Mouse (Mus musculus) bone marrow, adult 2 months (tissue): ENCODE measurements at regions not wholly inside any gene's neighbourhood (a gene's known extent, or its start where the extent isn't known, plus 50 kb on each side); places are given as distances from the start of the nearest gene placed in this dataset.
"Not testable (repeated sequence)": the region's sequence is repeated elsewhere in the genome, so short reads cannot be mapped to it uniquely, and the experiment has no call there.

Source experiments
- H3K27ac ChIP-seq: fragments of 200-500 bp; 2 replicates; pipeline ENCODE4 v1.5.1; 2012; ENCODE audit warnings: low read depth, mild to moderate bottlenecking, control low read depth, inconsistent platforms, low read length; ENCODE audit not compliant: control insufficient read depth, poor library complexity, insufficient read depth
- H3K4me1 ChIP-seq: fragments of 200-500 bp; 2 replicates; pipeline ENCODE4 v1.6.1; 2011; ENCODE audit warnings: low read length; ENCODE audit not compliant: control insufficient read depth, insufficient read depth
- H3K4me3 ChIP-seq: fragments of 200-500 bp; replicated peaks from 2 replicates; pipeline ENCODE3; 2011; ENCODE audit warnings: mild to moderate bottlenecking, low read depth, low read length, control low read depth; ENCODE audit not compliant: control insufficient read depth
- CTCF ChIP-seq: fragments of 200-500 bp; IDR thresholded peaks from 2 replicates; pipeline ENCODE4 v1.5.1; 2011; ENCODE audit warnings: low read length, control low read depth; ENCODE audit not compliant: control insufficient read depth, insufficient read depth
- POLR2A ChIP-seq: fragments of 200-500 bp; IDR thresholded peaks from 2 replicates; pipeline ENCODE4 v1.6.1; 2011; ENCODE audit warnings: low read depth, mild to moderate bottlenecking, control low read depth, low read length, borderline replicate concordance; ENCODE audit not compliant: control insufficient read depth
- WGBS: fragments of 180-500 bp; shearing (Covaris S2); methylation state at CpG from one replicate; pipeline ENCODE4 v1.1.7; 2018; 5-methylcytosine and 5-hydroxymethylcytosine counted together

DNA sequence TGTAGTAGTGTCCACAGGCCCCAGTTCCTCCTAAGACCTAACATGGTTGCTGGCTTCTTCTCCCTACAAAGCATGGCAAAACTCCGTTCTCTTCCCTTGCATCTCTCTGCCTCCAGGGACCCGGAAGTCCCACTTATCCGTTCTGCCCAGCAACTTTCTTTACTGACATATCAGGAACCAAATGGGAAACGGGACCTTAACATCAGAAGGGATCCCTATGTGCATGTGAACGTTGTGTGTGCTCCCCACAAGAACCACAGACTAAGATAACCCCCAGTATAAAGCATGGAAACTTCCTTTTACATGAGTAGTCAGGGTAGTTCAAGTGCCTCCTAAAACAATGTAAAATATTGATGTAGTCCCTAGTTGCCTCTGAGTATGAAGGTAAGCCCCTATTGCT is 61.6 kb downstream of the Zxdb start:
- TF ChIP-seq POLR2A (no peak), CTCF (no peak)
- no peaks in the 10 kb centered on the region for H3K4me1 ChIP-seq
- 46% methylated on average over 5 of the region's 5 CpGs for WGBS
- H3K4me3 ChIP-seq, result no peak overlapping the region
- H3K27ac ChIP-seq, result no peak overlapping the region

DNA sequence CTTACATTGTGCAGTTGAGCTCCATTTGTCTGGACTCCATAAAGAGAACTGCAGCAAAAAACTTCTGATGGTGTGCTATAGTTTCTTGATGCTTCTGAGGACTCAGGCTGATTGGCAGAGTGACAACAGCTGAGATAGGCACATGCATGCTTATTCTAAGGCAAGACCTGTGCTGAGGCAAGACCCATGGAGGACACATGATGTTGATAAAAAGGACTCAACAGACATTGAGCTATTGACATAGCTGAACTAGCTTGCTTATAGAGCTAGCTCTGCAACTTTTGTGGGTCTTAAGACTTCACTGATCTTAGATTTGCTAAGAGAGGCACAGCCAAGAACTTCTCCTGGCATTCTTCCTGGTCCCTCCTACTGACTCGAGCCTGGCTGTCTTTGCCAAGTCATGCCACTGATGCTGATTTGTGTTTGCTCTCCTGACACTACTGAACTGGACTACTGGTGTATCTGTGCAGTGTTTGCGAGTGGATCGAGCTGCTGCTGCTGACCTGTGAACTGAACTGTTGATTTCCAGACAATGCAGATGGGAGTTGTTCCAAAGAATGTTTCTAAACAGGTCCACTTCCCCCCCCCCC is 64.1 kb downstream of the Zxdb start:
- 74% methylated on average over 3 of the region's 3 CpGs for WGBS
- Histone ChIP-seq H3K27ac (no peak overlapping the region), H3K4me1 (no peaks in the 10 kb centered on the region), H3K4me3 (no peak overlapping the region)
- TF ChIP-seq POLR2A, result no peak
- TF ChIP-seq CTCF, result no peak

- no CpG with 5 or more reads among the region's 37 CpGs for WGBS
- not testable (repeated sequence) for H3K4me3 ChIP-seq, H3K27ac ChIP-seq, H3K4me1 ChIP-seq
Measured at GRCm38 (mm10) chrX:94796845-94797244, 72.5 kb downstream of the Zxdb start.

DNA sequence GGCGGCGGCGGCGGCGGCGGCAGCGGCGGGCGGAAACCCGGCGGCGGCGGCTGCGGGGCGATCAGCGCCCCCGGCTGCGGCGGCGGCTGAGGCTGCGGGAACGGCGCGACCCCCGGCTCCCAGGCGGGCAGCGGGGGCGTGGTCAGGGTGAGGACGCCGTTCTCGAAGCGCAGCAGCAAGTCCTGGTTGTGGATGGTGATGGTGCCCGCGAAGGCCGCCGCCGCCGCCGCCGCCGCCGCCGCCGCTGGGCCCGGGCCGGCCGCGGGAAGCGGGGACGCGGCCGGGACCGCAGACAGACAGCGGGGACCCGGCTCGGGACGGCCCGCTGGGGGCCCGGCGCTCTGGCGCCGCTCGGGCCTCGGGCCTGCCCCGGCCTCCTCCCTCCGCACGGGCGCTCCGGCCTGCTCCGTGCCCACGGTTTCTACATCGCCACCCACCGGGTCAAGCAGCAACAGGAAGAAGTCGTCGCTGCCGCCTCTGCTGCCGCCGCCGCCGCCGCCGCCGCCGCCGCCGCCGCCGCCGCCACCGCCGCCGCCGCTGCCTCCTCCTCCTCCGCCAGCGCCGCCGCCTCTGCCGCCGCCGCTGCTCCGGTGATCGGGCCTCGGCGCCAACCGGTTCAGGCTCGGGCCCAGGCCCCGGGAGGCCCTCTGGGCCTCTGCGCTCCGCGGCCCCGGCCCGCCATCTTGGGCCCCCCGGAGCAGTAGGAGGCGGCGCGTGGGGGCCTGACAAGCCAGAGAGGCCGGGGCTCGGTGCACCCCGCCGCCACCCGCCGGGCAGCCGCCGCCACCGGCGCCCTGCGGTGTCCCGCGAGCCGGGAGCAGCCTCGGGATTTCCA is 73.2 kb downstream of the Zxdb start:
- H3K27ac ChIP-seq, H3K4me3 ChIP-seq, H3K4me1 ChIP-seq: not testable (repeated sequence)
- WGBS, result no CpG with 5 or more reads among the region's 131 CpGs

GRCm38 (mm10) chrX:94798183-94798619 is 73.8 kb downstream of the Zxdb start:
- not testable (repeated sequence) for H3K27ac ChIP-seq, H3K4me1 ChIP-seq, H3K4me3 ChIP-seq
- no CpG with 5 or more reads among the region's 22 CpGs for WGBS

GRCm38 (mm10) chrX:94812760-94813159 is 88.4 kb downstream of the Zxdb start:
- no CpG with 5 or more reads among the region's 3 CpGs for WGBS
- H3K4me1 ChIP-seq, result not testable (repeated sequence)

DNA sequence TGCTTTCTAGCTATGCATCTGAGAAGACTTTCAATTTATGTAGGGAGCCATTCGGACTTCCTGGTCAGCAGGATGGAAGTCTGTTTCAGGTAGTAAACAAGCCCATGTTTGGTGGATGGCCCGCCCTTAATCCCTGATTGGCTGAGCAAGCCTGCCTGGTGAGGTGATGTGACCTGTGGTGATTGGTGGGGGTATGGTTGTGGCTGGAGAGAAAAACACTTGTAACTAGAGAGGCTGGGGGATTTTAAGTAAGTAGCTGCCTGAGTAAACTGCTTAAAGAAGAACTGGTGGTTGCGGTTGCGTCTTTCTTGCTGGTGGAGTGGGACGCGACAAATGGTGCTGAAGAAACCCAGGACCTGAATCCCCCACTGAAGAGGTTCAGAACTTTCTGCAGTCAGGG is 103.2 kb downstream of the Zxdb start:
- H3K4me3 ChIP-seq, H3K4me1 ChIP-seq, H3K27ac ChIP-seq: not testable (repeated sequence)
- WGBS, result 82% methylated on average over 6 of the region's 6 CpGs

More at GRCm38 (mm10) chrX:94812760-94813159, 88.4 kb downstream of the Zxdb start:
- H3K27ac ChIP-seq, H3K4me3 ChIP-seq: not testable (repeated sequence)

DNA sequence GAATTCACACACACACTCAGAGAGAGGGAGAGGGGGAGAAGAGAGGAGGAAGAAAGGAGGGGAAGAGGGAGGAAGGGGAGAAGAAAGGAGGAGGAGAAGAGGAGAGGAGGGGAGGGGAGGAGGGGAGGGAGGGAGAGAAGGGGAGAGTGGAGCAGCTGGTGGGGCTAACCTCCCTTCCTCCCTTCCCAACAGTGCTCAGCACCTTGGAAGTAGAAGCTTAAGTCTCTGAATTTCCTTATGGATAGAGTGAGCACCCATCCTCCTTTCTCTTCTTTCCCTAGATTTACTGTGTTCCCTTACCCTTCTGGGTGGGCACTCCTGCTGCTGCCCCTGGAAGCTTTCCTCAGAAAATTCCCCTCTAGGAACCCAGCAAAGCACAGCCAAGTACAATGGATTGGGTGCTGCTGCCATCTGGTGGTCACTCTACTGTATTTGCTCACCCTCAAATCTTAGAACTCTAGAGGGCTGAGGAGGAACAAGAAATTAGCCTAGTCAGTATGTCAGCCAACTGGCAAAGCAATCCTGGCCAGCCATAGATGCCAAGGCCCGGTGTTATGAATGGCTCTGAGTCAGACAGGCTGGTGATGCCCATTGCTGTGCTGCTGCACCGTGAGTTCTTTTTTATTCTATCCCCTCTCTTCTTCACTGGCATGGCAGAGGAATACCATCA is 119.9 kb downstream of the Zxdb start:
- 10% methylated on average over 2 of the region's 2 CpGs for WGBS
- H3K4me3 ChIP-seq, H3K4me1 ChIP-seq, H3K27ac ChIP-seq: not testable (repeated sequence)

- not testable (repeated sequence) for H3K4me3 ChIP-seq, H3K27ac ChIP-seq, H3K4me1 ChIP-seq
- no CpG with 5 or more reads among the region's 3 CpGs for WGBS
Measured at GRCm38 (mm10) chrX:94849549-94849948, 125.2 kb downstream of the Zxdb start.
